Mouse (Mus musculus): Measurements from ENCODE around the gene Gprin2. TPM values are rescaled to one million over a fixed set of nuclear protein-coding genes. Genes with fewer than 3 reads are reported as not detected.

Gene Gprin2
- total RNA-seq (2023), result not detected

DNA sequence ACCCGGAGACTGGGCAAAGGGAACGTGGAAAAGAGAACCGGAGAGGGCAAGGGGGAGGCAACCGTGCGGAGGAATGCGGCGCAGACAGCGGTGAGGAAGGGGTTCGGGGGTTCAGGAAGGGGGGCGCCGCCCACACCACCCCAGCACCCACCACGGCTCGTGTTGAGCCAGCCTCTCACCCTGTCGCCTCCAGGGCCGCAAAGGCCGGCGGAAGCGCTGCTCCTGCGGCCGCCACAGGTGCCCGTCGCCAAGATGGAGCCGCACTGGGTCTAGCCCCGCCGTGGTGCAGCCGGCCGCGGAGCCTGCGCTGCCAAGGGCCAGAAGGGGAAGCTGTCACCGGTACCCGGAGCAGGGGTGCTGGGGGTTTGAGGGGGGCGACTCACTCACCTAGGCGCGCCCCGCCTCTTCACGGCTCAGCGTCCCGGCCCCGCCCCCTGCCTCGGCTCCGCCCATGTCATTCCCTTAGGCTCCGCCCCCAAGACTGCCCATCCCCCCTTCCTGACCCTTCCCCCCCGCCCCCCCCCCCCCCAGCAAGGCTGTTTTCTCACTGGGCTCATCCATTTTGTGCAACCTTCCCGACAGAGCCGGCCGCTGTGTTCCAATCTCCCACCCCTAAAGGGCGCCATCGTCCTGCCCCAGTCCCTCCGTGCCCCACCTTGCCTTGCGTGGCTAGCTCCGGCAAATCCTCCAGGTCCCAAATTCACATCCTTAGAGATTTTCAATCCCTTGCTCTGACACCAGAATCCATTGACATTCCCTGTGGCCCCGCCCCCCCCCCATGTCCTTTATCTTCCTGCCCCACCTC, at the start of gene Gprin2:
TSS of gene Gprin2 (minus strand) at position 423 of the 805 bp plus-strand sequence.

GRCm38 (mm10) chr14:34219295-34219694, 17.8 kb upstream of the Gprin2 start, which contains the start of gene Syt15:
Gene Syt15 (plus strand): TSS chr14:34219595.

DNA sequence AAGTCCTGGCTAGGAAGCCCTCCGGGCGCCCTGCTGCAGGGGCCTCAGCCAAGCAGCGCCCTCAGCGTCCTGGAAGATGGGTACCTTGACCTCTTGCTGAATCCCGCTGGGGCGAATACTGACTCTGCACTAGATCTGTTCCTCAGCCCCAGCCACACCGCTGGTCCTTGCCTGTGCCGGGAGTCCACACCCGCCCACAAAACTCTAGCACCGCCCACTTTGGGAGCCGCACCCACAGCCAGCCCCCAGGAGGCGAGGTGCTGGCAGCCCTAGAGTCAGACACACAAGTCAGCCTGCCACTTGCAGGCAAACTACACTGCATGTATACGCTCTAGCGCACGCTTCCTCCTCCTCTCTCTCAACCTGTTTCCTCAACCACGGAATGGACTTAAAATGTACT, 49.1 kb downstream of the Gprin2 start, which contains the start of gene Npy4r:
TSS of gene Npy4r (minus strand) at position 148 of the 400 bp plus-strand sequence.

Other genes starting within 250 kb of the Gprin2 start
- not detected for gene Rbp3, start 247.7 kb downstream of the Gprin2 start, total RNA-seq (2023)
- gene Zfp488, start 222.9 kb downstream of the Gprin2 start, total RNA-seq (2023), result not detected
- not detected for gene Gm30083, start 186.5 kb downstream of the Gprin2 start, total RNA-seq (2023)
- gene Gm5460, start 184.9 kb downstream of the Gprin2 start, total RNA-seq (2023), result not detected
- not detected for gene Antxrl, start 148.9 kb downstream of the Gprin2 start, total RNA-seq (2023)
- not detected for gene Anxa8, start 115.7 kb downstream of the Gprin2 start, total RNA-seq (2023)
- not detected for gene A630023A22Rik, start 98.9 kb downstream of the Gprin2 start, total RNA-seq (2023)
- gene Npy4r, start 49.2 kb downstream of the Gprin2 start, total RNA-seq (2023), result not detected
- not detected for gene Syt15, start 17.9 kb upstream of the Gprin2 start, total RNA-seq (2023)
- gene Shld2, start 108.8 kb upstream of the Gprin2 start, total RNA-seq (2023), result 22.7 TPM
- gene Glud1, start 109.1 kb upstream of the Gprin2 start, total RNA-seq (2023), result 139 TPM
- gene Fam25c, start 153.8 kb upstream of the Gprin2 start, total RNA-seq (2023), result not detected
- not detected for gene Sncg, start 173.1 kb upstream of the Gprin2 start, total RNA-seq (2023)
- gene Mmrn2, start 173.8 kb upstream of the Gprin2 start, total RNA-seq (2023), result 0.24 TPM

All from CD4-positive naive resting alpha-beta T cell, adult 57 days (primary cell).